Mouse (Mus musculus) olfactory bulb, adult 2 months (tissue): Measurements from ENCODE around the gene Rnf150. TPM values are rescaled to one million over a fixed set of nuclear protein-coding genes. Genes with fewer than 3 reads are reported as not detected.

ENCODE experiments used
- H3K27ac ChIP-seq: fragments of 200-500 bp; 2 replicates; pipeline ENCODE4 v1.5.1; 2012; ENCODE audit warnings: low read depth, low read length; ENCODE audit not compliant: insufficient read depth
- H3K4me1 ChIP-seq: fragments of 200-500 bp; 2 replicates; pipeline ENCODE4 v1.6.1; 2012; ENCODE audit warnings: low read length; ENCODE audit not compliant: control insufficient read depth, insufficient read depth
- H3K4me3 ChIP-seq: fragments of 200-500 bp; 2 replicates; pipeline ENCODE4 v1.5.1; 2012; ENCODE audit warnings: mild to moderate bottlenecking, low read depth, low read length, moderate library complexity; ENCODE audit not compliant: insufficient read depth
- CTCF ChIP-seq: fragments of 200-500 bp; IDR thresholded peaks from 2 replicates; pipeline ENCODE4 v1.5.1; 2012; ENCODE audit warnings: low read depth, mild to moderate bottlenecking, low read length, moderate library complexity; ENCODE audit not compliant: insufficient read depth
- POLR2A ChIP-seq: fragments of 200-500 bp; IDR thresholded peaks from 2 replicates; pipeline ENCODE4 v1.6.1; 2012; ENCODE audit warnings: mild to moderate bottlenecking, low read depth, low read length, moderate library complexity; ENCODE audit not compliant: insufficient read depth
- WGBS: fragments of 180-500 bp; shearing (Covaris S2); methylation state at CpG from one replicate; pipeline ENCODE4 v1.1.7; 2018; 5-methylcytosine and 5-hydroxymethylcytosine counted together
- polyA plus RNA-seq: library from polyadenylated mRNA; stranded (reverse); fragments of >200 nt; gene quantifications from 2 replicates; pipeline ENCODE4 v1.2.4, GENCODE M21; 2012; ENCODE audit warnings: low replicate concordance; ENCODE audit not compliant: missing spikeins, insufficient read depth, insufficient read length

The Rnf150 gene
- polyA plus RNA-seq, 1 experiment: not detected

- peaks cover 2% of the 10 kb centered on the region; the same call in 1 of the 2 replicates for H3K4me1 ChIP-seq
- no peak overlapping the region for H3K4me3 ChIP-seq
- WGBS: 83% methylated on average over 5 of the region's 5 CpGs
- H3K27ac ChIP-seq: no peak overlapping the region
- TF ChIP-seq CTCF (no peak), POLR2A (no peak)
Measured at GRCm38 (mm10) chr8:82983301-82983700, 120.1 kb downstream of the Rnf150 start.

- Histone ChIP-seq H3K4me3 (no peak overlapping the region), H3K27ac (no peak overlapping the region), H3K4me1 (no peaks in the 10 kb centered on the region)
- 67% methylated on average over 4 of the region's 4 CpGs for WGBS
- TF ChIP-seq CTCF (no peak), POLR2A (no peak)
Measured at GRCm38 (mm10) chr8:82992093-82992492, 128.9 kb downstream of the Rnf150 start.

GRCm38 (mm10) chr8:82995727-82996438 is 132.7 kb downstream of the Rnf150 start:
- Histone ChIP-seq H3K27ac (no peak overlapping the region), H3K4me1 (no peaks in the 10 kb centered on the region), H3K4me3 (no peak overlapping the region)
- 81% methylated on average over 3 of the region's 3 CpGs for WGBS
- no peak for TF ChIP-seq POLR2A
- TF ChIP-seq CTCF: no peak

GRCm38 (mm10) chr8:82996843-82997242 is 133.7 kb downstream of the Rnf150 start:
- WGBS: 84% methylated on average over 3 of the region's 3 CpGs
- no peak overlapping the region for H3K27ac ChIP-seq
- H3K4me1 ChIP-seq: no peaks in the 10 kb centered on the region
- TF ChIP-seq POLR2A (no peak), CTCF (no peak)
- no peak overlapping the region for H3K4me3 ChIP-seq

GRCm38 (mm10) chr8:82998778-82999177 is 135.6 kb downstream of the Rnf150 start:
- no peak for TF ChIP-seq POLR2A
- no peak for TF ChIP-seq CTCF
- no peak overlapping the region for H3K27ac ChIP-seq
- H3K4me3 ChIP-seq: no peak overlapping the region
- H3K4me1 ChIP-seq: no peaks in the 10 kb centered on the region
- 91% methylated on average over 2 of the region's 2 CpGs for WGBS

GRCm38 (mm10) chr8:83003187-83003586 is 140.0 kb downstream of the Rnf150 start:
- Histone ChIP-seq H3K4me3 (no peak overlapping the region), H3K4me1 (no peaks in the 10 kb centered on the region), H3K27ac (no peak overlapping the region)
- WGBS: 95% methylated on average over 7 of the region's 7 CpGs
- TF ChIP-seq POLR2A (no peak), CTCF (no peak)

- Histone ChIP-seq H3K4me1 (no peaks in the 10 kb centered on the region), H3K27ac (no peak overlapping the region), H3K4me3 (no peak overlapping the region)
- 86% methylated on average over 5 of the region's 5 CpGs for WGBS
- TF ChIP-seq POLR2A: no peak
- no peak for TF ChIP-seq CTCF
Measured at GRCm38 (mm10) chr8:83009481-83009880, 146.3 kb downstream of the Rnf150 start.

- TF ChIP-seq CTCF (no peak), POLR2A (no peak)
- Histone ChIP-seq H3K4me3 (no peak overlapping the region), H3K27ac (no peak overlapping the region), H3K4me1 (no peaks in the 10 kb centered on the region)
- 39% methylated on average over 2 of the region's 2 CpGs for WGBS
Measured at GRCm38 (mm10) chr8:83011286-83011685, 148.1 kb downstream of the Rnf150 start.

- no peak overlapping the region for H3K27ac ChIP-seq
- TF ChIP-seq POLR2A: no peak
- WGBS: 60% methylated on average over 5 of the region's 5 CpGs
- no peak overlapping the region for H3K4me3 ChIP-seq
- H3K4me1 ChIP-seq: no peaks in the 10 kb centered on the region
Measured at GRCm38 (mm10) chr8:83011758-83012157, 148.6 kb downstream of the Rnf150 start.
